Mouse (Mus musculus): ENCODE results near the gene Tiam1. TPM values are rescaled to one million over a fixed set of nuclear protein-coding genes. Genes with fewer than 3 reads are reported as not detected.

Gene Tiam1
- total and polyA plus RNA-seq, 3 experiments: 10.4 to 76.2 (median 70.3) TPM

DNA sequence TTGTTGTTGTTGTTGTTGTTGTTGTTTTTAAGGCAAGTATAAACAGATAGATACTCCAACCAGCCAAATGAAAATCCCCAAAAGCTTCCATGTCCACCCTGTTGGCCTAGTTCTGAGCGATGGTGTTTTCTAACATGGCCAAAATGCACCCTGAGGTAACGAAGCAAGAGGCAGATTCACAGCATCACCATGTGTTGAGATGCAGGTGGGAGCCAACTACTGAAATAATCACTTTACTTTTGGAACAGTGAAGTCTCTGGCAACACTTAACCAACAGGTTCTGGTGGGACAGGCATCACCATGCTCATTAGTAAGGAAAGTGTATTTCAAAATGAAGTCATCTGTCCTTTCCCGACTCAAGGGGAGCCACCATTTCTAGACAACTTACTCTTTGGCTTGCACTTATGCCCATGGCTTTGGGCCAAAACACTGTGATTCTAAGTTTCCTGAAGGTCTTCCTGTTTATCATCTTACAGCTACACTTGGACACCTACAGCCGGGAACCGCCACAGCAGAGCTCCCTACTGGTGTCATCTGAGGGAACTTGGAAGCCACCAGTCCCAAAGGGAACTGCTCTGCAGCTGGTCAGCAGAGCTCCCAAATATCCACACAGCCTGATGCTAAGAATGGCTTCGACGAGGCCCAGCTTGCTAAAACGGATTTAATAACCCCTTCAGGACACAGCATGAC is 230.7 kb downstream of the Tiam1 start:
- no peak for DNase-seq

DNA sequence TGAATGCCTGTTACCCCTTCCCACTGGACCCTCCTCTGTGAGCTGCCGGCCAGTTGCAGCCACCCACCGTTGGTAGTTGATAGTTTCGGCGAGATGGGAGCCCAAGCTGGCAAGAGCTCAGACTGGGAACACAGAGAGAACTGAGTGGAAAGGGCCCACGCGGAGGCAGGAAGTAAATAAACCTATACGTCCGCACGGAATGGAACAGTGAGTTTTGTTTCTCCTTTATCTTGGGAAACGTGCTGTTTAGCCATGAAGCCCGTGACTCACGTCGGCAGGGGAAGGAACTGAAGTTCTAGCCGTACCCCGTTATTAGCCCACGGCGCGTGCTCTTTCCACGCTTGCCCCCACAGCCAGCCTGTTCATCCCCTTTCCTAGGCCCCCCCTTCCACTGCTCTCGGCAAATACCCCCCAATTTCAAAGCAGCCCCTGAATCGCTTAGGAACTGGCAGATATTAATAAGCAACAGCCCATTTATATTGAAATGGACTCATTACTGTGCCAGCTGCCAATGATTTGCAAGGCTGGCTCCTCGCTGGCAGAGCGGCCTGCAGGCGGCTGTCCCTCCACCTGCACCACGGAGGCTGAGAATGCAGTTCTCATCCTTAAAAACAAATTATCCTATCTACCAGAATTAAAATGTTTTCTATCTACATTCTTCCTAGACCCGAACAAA is 234.0 kb downstream of the Tiam1 start:
- no peak for DNase-seq

DNA sequence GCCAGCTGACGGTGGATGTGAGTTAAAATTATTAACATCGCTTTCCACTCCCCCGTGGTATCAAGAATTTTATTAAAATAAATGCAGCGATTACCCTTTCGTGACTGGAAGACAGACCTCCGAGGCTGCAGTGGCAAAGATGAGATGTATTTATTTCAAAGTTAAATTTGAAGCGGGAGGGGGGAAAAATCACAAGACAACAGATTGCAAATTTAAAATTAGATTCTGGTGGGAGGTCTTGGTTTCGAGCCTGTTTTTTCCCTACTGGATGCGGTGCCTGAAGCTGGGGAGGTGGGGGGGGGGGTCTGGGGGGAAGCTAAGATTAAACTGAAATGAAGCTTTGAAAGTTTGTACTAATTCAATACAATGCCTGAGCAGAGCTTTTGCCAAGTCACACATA is 235.9 kb downstream of the Tiam1 start:
- no peak for DNase-seq

DNA sequence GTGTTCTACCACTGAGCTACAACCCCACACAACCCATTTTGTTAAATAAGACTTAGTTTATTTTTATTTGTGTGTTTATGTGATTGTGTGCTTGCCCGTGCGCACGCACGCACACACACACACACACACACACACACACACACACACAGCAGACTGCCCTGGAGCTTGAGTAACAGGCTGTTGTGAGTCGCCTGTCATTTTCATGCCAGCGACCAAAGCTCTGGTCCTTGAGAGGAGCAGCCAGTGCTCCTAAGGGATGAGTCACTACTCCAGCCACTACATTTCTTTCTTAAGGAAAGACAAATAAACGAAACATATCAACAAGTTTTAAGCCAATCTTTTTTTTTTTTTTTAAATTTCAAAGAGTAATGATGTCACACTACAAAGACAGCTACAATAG is 236.7 kb downstream of the Tiam1 start:
- peak; percentile 74 for DNase-seq

DNA sequence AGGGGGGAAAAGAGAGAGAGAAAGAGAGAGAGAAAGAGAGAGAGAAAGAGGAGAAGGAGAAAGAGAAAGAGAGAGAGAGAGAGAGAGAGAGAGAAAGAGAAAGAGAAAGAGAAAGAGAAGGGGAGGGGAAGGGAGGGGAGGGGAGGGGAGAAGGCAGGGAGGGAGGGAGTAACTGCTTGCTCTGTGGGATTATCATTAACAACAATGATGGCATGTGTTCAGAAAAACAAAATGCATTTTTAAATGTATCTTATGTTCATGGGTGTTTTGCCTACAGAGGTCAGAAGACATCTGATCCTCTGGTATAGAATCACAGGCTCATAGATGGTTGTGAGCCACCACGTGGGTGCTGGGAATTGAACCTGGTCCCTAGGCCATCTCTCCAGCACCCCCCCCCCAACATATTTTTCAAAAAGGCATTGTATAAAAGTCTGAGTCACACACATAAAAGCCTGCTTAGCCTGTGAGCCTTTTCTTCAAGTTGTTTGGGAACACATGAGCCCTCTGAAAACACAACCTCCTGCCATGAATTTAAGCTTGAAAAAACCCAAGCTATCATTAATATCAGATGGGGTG is 237.8 kb downstream of the Tiam1 start:
- no peak for DNase-seq

DNA sequence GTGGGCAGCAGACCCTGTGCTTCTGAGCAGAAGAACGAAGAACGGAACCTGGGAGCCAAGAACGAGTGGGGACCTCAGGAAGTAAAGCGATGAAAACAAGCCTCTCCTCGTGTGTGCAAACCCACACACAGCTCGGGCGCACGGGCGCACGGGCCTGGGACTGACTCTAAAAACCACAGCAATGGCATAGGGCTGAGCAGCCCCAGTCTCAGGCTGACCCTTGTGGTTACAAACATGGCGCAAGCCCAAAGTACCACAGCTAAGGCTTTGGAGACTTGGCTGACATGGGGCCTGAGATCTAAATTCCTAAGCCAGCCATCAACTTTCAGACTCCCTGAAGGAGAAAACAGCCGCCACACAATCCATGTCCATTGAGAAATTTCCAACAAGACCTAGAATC is 239.4 kb downstream of the Tiam1 start:
- no peak for DNase-seq

DNA sequence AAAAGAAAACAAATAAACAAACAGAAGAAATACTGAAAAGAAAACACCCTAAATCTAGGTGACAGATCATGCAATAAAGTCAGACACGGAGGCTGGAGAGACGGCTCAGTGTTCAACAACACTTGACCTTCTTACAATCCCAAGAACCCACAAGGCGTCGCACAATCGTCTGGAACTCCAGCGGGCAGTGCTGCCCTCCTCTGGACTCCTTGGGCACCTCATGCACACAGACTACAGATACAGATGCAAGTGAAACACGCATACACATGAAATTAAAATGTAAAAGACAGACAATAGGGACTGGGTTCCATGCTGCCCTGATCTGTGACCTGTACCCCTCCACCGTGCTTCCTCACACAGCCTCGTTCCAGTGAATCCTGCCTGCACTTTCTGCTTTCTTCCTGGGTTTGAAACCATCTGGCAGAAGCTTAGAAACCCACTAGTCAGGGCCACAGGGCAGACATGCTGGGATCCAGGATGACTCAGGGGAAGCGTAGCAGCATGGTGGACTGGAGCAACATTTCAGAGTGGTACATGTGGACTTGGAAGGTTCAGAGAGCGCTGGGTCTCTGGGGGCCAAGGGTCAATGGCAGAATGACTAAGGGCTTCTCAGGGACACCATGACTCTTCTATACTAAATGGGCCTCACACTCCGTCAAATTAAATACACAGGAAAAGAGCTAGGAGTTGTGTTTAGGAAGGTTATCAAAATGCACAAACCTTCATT is 240.8 kb downstream of the Tiam1 start:
- DNase-seq: peak; percentile 63

DNA sequence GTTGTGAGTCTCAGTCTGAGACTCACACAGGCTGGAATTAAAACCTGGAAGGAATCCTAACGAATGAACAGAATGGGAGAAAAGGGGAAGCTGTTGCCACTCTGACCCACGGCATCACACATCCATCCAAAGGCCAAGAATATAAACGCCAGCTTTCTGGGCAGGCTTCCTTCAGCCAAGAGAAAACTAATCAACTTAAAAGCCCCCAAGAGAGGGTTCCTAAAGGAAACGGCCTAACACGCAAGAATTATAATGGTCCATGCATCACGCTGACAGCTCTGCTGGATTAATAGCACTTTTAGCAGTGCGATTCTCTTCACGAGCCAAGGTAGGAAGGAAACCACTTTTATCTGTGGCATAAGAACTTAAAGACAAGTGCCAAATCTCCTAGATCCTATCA is 242.9 kb downstream of the Tiam1 start:
- DNase-seq: no peak

DNA sequence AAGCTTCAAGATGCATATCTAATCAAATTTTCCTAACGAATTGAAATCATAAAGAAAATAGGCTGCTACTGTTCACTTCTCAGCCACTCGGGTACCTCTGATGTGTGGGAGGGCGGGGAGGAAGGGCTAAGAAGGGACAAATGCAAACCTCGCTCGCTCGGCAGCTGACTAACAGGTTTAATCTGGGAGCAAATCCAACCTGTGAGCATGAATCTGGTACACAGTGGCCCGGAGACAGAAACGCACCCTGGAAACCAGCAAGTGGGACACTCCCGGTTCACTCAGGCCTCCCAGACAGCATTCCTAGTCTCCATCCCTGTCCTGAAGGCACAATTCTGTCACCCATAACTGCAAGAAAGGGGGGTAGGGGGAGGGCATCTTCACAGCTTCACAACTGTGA is 244.4 kb downstream of the Tiam1 start:
- no peak for DNase-seq

DNA sequence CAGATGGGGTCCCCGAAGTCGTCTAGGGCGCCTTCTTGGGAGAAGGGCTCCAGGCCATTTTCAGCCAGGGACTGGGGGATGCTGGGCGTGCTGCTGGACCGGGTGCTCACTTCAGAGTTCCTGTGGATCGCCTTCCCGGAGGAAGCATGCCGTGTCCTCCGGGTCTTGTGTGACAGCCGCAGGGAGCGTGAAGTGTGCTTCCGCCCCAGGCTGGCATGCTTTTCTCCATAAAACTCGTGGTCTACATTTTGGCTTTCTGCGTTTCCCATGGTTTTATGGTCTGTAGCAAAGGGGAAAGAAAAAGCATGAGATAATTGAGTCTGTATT is 245.3 kb downstream of the Tiam1 start:
- DNase-seq: no peak

DNA sequence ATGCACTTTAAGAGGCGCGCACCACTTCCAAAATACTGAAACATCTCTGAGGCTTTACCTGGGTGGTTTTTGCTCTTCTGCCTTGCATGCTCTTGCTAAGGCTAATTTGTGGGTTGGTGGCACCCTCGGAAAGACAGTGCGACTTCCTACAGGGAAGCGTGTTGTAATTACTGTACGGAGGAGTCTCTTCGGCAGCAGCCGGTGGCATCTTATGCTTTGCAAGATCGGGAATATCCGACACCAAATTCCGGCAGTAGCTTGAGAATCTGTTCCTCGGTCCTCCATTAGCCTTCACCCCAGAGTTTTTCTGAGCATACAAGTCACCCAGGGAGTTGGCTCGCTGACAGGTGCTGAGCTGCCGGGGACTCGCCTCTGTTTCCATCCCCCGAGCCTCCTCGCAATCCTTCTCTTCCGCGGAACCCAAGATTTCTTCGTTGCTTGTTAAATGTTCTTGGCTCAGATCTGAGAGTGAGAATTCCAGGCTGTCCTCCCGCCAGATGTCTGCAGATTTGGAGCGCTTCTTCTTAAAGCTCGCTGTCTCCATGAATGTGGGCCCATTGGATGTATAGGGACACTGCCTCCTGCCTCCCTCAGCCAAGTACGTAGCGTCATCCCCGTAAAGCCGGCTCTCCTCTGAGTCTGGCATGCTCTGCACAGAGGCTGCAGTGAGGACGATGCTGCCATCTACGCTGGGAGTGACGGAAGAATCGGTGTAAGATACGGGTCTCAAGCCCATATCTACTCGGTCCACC is 245.8 kb downstream of the Tiam1 start:
- no peak for DNase-seq

DNA sequence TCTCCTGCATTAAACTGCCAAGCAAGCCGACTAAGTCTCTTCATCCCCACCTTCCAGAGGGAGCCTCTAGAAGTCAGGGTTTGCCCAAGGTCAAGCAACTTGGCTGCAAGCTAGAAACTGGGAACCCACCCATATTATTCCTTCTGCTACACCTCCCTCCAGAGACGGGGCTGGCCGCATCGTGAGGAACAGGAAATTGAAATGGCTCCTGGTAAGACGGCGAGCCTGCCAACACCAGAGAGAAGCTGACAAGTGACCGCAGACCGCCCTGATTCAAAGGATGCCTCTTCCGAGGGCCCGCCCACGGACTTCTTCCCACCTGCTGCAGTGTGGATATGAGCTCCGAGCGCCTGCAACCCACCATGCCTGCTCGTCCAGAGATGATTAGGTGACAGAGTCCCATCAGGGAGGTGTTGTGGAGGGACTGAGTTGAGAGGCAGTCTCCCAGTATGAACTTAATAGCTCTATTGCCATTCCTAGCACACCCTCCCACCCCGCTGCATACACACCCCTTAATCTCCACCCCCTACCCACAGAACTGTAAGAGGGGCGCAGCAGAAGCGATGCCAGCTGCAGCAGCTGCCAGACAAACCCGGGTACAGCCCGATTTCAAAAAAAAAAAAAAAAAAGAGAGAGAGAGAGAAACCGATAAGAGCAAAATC is 246.6 kb downstream of the Tiam1 start:
- no peak for DNase-seq

DNA sequence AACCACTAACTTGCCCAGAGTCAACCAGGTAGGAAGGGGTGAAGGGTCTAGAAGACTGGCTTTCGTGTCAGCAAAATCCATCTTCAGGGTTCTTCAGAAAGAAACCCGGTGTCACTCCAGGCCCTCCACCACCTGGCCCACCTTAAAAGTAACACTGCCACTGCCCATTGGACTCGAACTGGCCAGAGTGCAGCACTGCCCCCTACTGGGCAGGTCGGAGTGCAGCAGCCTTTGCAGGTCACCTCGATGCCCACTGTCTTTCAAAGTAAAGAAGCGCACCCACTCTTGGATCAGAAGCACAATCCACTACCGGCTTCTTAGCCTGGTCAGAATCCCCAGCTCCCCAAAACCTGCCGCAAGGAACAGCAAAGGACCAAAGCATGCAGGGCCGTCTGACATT is 247.2 kb downstream of the Tiam1 start:
- no peak for DNase-seq

DNA sequence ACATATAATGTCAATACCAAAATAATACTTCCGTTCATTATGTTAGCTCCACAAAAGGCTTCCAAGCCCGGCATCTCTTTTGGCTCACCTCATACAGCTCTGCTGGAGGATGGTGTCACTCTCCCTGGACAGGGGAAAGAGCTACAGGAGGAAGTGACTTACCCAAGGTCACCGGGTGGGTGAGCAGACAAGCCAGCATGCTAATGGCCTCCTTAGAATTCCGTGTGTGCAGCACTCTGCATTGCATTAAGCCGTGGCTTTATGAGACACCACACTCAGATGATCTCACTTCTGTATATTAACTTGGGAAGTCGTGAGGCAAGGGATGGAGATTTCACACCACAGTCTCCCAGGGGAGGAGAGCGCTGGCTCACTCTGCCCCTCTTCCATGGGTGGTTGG is 248.3 kb downstream of the Tiam1 start:
- no peak for DNase-seq

DNA sequence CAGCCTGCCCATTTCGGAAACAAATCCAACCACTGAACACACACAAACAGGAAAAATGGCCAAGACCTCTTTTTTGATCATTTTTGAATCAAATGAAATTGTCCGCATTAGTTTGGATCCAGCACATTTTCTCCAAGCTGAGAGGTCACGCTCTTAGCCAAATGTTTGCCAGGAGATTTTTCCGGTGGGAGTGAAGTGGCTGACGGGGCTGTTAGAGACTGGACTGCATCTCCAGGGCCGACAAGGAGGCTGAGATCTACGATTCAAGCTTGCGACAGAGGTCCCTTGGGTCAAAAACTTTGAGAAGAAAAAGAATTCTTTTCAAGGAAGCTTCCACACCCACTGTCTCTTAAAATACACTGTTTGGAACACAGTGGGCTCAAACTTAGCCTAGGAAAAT is 248.8 kb downstream of the Tiam1 start:
- DNase-seq: no peak

DNA sequence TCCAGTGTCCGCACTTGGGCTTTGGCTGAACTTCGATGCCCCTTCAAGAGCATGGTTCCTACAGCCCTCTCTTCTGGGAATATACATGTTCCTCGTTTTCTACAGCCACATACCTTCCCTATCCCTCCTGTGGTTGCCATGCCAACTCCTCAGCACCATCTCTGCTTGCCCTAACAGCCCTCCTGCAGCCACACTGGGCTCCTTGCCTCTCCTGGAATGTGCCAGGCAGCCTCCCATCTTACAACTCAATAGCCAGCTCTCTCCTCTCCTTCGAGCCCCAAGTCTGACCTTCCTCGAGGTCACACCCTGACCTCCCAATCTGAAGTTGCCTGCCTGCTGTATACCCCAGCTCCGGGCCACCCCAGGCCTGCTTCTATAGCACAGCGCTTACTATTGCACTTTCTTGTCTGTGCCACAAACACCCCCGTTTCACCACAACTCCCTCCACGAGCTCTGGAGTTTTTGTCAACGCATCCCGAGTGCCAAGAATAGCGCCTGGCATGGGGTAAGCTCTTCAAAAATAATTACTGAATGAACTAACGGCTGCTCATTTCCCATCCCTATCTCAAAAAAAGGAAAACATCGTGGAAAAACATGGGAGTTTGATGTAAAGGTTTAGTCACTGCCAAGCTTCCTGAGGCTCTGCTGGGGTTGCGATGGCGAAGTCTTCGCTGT is 252.9 kb downstream of the Tiam1 start:
- DNase-seq: no peak

DNA sequence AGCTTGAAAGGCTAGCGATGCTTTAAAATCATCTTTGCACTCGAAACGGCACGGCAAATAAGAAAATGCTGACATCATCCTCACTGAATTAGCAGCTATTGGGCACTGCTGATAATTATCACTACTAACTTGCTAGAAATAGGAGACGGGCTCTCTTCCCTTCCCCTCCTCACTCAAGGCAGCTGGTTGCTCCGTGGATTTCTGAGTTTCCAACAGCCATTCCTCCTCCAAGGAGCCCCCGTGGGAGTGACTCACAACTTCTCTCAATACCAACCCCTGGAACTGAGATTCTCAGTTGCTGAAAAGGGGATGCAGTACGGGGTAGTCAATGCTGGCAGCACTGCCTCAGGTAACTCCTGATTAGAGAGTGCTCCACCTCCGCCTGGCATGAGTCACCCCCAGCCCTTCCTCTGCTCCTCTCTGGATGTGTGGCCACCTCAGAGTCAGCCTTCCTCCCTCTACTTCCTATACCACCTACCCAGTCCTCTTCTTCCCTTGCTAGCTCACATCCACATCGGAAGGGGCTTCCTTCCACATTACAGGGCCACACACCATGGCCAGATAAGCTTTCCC is 253.6 kb downstream of the Tiam1 start:
- DNase-seq: no peak

DNA sequence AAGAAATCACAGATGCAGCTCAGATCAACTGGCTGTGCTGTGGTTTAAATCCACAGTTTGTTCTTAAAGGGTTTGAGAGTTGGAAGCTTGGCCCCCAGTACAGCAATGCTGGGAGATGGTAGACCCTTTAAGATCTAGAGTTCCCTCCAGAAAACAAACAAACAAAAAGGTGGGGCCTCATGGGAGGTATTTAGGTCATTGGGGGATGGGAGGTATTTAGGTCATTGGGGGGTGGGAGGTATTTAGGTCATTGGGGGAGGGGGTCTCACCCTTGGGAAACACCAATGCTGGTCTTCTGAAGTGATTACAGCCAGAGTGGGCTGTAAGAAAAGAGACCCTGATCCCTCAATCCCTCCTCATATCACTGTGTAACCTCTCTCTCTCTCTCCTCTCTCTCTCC is 257.0 kb downstream of the Tiam1 start:
- DNase-seq: no peak

DNA sequence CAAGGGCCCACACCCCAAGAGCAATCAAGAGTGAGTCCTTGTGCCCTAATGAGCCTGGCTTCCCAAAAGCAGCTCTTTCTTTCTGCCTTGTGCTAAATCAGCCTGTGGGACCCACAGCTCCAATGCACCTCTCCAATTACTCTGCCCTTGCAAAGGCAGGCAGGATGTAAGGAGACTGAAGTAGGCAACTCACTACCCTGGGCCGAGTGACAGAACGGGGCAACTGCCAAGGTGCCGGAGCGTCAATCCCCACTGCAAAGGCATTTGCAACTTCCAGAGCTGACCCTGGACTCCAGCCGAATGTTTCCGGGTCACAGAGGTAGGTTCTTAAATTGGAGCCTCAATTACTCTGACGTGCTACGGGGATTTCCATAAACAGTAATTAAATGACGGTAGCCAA is 257.9 kb downstream of the Tiam1 start:
- no peak for DNase-seq

DNA sequence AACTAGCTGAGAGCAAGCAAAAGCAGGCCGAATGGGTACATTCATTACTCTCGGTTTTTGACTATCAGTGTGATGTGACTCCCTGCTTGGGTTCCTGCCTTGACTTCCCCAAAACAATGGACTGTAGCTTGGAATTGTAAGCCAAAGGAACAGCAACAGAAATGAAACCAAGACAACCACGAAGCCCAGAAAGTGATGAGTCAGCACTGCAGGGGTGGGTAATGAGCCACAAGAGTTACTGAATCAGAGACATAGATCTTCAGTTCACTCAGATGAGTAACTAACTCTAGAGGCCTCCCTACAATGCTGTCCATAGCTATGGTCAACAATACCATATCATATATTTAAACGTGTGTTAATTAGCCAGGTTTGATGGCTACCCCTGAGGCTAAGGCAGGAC is 259.7 kb downstream of the Tiam1 start:
- peak; percentile 36 for DNase-seq
